Mouse (Mus musculus): ENCODE measurements around the gene Pfdn2. TPM values are rescaled to one million over a fixed set of nuclear protein-coding genes. Genes with fewer than 3 reads are reported as not detected.
A peak's percentile ranks its signal among the peaks of the same experiment; 100 is the strongest.

The Pfdn2 gene
- polyA plus RNA-seq, 1 experiment from 2014 or later, result 58.4 TPM

- H3K9ac ChIP-seq (ENCODE audit: low read length), result peak overlapping the region; percentile 58
- peaks cover 3% of the 10 kb centered on the region; the same call in 1 of the 2 replicates for H3K4me1 ChIP-seq (replicated peaks; ENCODE audit: control insufficient read depth, insufficient read depth, low read length)
- peak; percentile 65 for DNase-seq (ENCODE audit: low spot score)
- ATAC-seq (replicated peaks; ENCODE audit: low FRiP score), result peak; percentile 65; the same call in 1 of the 2 replicates
- peaks cover 3% of the 10 kb centered on the region; the same call in 1 of the 2 replicates for H3K9me3 ChIP-seq (ENCODE audit: control insufficient read depth, low read length)
- no peak overlapping the region for H3K27ac ChIP-seq (ENCODE audit: low read depth, low read length)
- H3K4me2 ChIP-seq (ENCODE audit: low read depth, low read length, severe bottlenecking), result peak overlapping the region; percentile 70
- no peaks in the 10 kb centered on the region for H3K27me3 ChIP-seq (ENCODE audit: control insufficient read depth, insufficient read depth, low read length)
- peak overlapping the region; percentile 43 for H3K4me3 ChIP-seq (ENCODE audit: low read depth, low read length)
- H3K36me3 ChIP-seq (ENCODE audit: control insufficient read depth, insufficient read depth, low read length), result peaks cover 9% of the 10 kb centered on the region
- 5% methylated on average over 26 of the region's 26 CpGs for WGBS
These were observed 14.8 kb downstream of the Pfdn2 start for GRCm38 (mm10) chr1:171360253-171360652.

GRCm38 (mm10) chr1:171360656-171361055 is 15.2 kb downstream of the Pfdn2 start, which contains the start of gene Klhdc9:
Gene Klhdc9, minus strand, starts transcription at chr1:171360798.
- under 1% methylated on average over 21 of the region's 21 CpGs for WGBS
- H3K4me3 ChIP-seq (ENCODE audit: low read depth, low read length), result peak within 1 kb of the TSS; percentile 43
- H3K4me1 ChIP-seq (replicated peaks; ENCODE audit: control insufficient read depth, insufficient read depth, low read length), result peaks cover 3% of the 10 kb centered on the region; the same call in 1 of the 2 replicates
- peaks cover 9% of the 10 kb centered on the region for H3K36me3 ChIP-seq (ENCODE audit: control insufficient read depth, insufficient read depth, low read length)
- ATAC-seq (replicated peaks; ENCODE audit: low FRiP score), result peak; percentile 96
- H3K9ac ChIP-seq (ENCODE audit: low read length), result peak within 1 kb of the TSS; percentile 58
- peak within 1 kb of the TSS; percentile 70 for H3K4me2 ChIP-seq (ENCODE audit: low read depth, low read length, severe bottlenecking)
- peak within 1 kb of the TSS; percentile 42; the same call in 1 of the 2 replicates for H3K27ac ChIP-seq (ENCODE audit: low read depth, low read length)
- H3K9me3 ChIP-seq (ENCODE audit: control insufficient read depth, low read length), result peaks cover 3% of the 10 kb centered on the region; the same call in 1 of the 2 replicates
- peak; percentile 95 for DNase-seq (ENCODE audit: low spot score)
- no peaks in the 10 kb centered on the region for H3K27me3 ChIP-seq (ENCODE audit: control insufficient read depth, insufficient read depth, low read length)

GRCm38 (mm10) chr1:171361106-171362103 is 15.9 kb downstream of the Pfdn2 start:
- peak overlapping the region; percentile 70 for H3K4me2 ChIP-seq (ENCODE audit: low read depth, low read length, severe bottlenecking)
- ATAC-seq (replicated peaks; ENCODE audit: low FRiP score), result peak; percentile 64
- H3K9me3 ChIP-seq (ENCODE audit: control insufficient read depth, low read length), result peaks cover 3% of the 10 kb centered on the region; the same call in 1 of the 2 replicates
- H3K4me3 ChIP-seq (ENCODE audit: low read depth, low read length), result peak overlapping the region; percentile 43
- DNase-seq (ENCODE audit: low spot score), result peak; percentile 74
- 36% methylated on average over 16 of the region's 16 CpGs for WGBS
- no peaks in the 10 kb centered on the region for H3K27me3 ChIP-seq (ENCODE audit: control insufficient read depth, insufficient read depth, low read length)
- H3K27ac ChIP-seq (ENCODE audit: low read depth, low read length), result peak overlapping the region; percentile 42; the same call in 1 of the 2 replicates
- peak overlapping the region; percentile 56 for H3K9ac ChIP-seq (ENCODE audit: low read length)
- peaks cover 3% of the 10 kb centered on the region; the same call in 1 of the 2 replicates for H3K4me1 ChIP-seq (replicated peaks; ENCODE audit: control insufficient read depth, insufficient read depth, low read length)
- H3K36me3 ChIP-seq (ENCODE audit: control insufficient read depth, insufficient read depth, low read length), result peaks cover 9% of the 10 kb centered on the region

- WGBS, result 69% methylated on average over 7 of the region's 7 CpGs
- DNase-seq (ENCODE audit: low spot score), result no peak
These were observed 20.5 kb downstream of the Pfdn2 start for GRCm38 (mm10) chr1:171365934-171366333.

GRCm38 (mm10) chr1:171369845-171370556 is 24.5 kb downstream of the Pfdn2 start, which contains the start of gene Nectin4:
Gene Nectin4, plus strand, starts transcription at chr1:171370099.
- no peak within 1 kb of the TSS for H3K27ac ChIP-seq (ENCODE audit: low read depth, low read length)
- ATAC-seq (replicated peaks; ENCODE audit: low FRiP score) (no peak), DNase-seq (ENCODE audit: low spot score) (no peak)
- H3K9ac ChIP-seq (ENCODE audit: low read length), result no peak within 1 kb of the TSS
- H3K4me1 ChIP-seq (replicated peaks; ENCODE audit: control insufficient read depth, insufficient read depth, low read length), result 0 out of 2 replicates have a peak, but pooled peaks cover 4% of the 10 kb centered on the region
- H3K4me3 ChIP-seq (ENCODE audit: low read depth, low read length), result no peak within 1 kb of the TSS
- no peak within 1 kb of the TSS for H3K4me2 ChIP-seq (ENCODE audit: low read depth, low read length, severe bottlenecking)
- 39% methylated on average over 20 of the region's 20 CpGs for WGBS
- no peaks in the 10 kb centered on the region for H3K9me3 ChIP-seq (ENCODE audit: control insufficient read depth, low read length)
- H3K27me3 ChIP-seq (ENCODE audit: control insufficient read depth, insufficient read depth, low read length), result no peaks in the 10 kb centered on the region; the same call in 1 of the 2 replicates
- H3K36me3 ChIP-seq (ENCODE audit: control insufficient read depth, insufficient read depth, low read length), result no peaks in the 10 kb centered on the region

More at GRCm38 (mm10) chr1:171365934-171366333, 20.5 kb downstream of the Pfdn2 start:
- no peaks in the 10 kb centered on the region for H3K27me3 ChIP-seq (ENCODE audit: control insufficient read depth, insufficient read depth, low read length)
- H3K9me3 ChIP-seq (ENCODE audit: control insufficient read depth, low read length), result no peaks in the 10 kb centered on the region
- H3K4me2 ChIP-seq (ENCODE audit: low read depth, low read length, severe bottlenecking), result no peak overlapping the region
- H3K36me3 ChIP-seq (ENCODE audit: control insufficient read depth, insufficient read depth, low read length), result no peaks in the 10 kb centered on the region
- no peak overlapping the region for H3K4me3 ChIP-seq (ENCODE audit: low read depth, low read length)
- no peak for ATAC-seq (replicated peaks; ENCODE audit: low FRiP score)
- no peak overlapping the region for H3K9ac ChIP-seq (ENCODE audit: low read length)
- H3K4me1 ChIP-seq (replicated peaks; ENCODE audit: control insufficient read depth, insufficient read depth, low read length), result no peaks in the 10 kb centered on the region
- no peak overlapping the region for H3K27ac ChIP-seq (ENCODE audit: low read depth, low read length)

GRCm38 (mm10) chr1:171372880-171373279 is 27.4 kb downstream of the Pfdn2 start:
- H3K36me3 ChIP-seq (ENCODE audit: control insufficient read depth, insufficient read depth, low read length), result no peaks in the 10 kb centered on the region
- WGBS, result 34% methylated on average over 3 of the region's 3 CpGs
- no peaks in the 10 kb centered on the region for H3K9me3 ChIP-seq (ENCODE audit: control insufficient read depth, low read length)
- H3K27ac ChIP-seq (ENCODE audit: low read depth, low read length), result no peak overlapping the region
- H3K4me1 ChIP-seq (replicated peaks; ENCODE audit: control insufficient read depth, insufficient read depth, low read length), result 0 out of 2 replicates have a peak, but pooled peaks cover 4% of the 10 kb centered on the region
- no peaks in the 10 kb centered on the region; the same call in 1 of the 2 replicates for H3K27me3 ChIP-seq (ENCODE audit: control insufficient read depth, insufficient read depth, low read length)
- DNase-seq (ENCODE audit: low spot score) (no peak), ATAC-seq (replicated peaks; ENCODE audit: low FRiP score) (no peak)
- H3K4me2 ChIP-seq (ENCODE audit: low read depth, low read length, severe bottlenecking), result no peak overlapping the region
- H3K4me3 ChIP-seq (ENCODE audit: low read depth, low read length), result no peak overlapping the region
- no peak overlapping the region for H3K9ac ChIP-seq (ENCODE audit: low read length)

- WGBS, result 0% methylated on average over 3 of the region's 4 CpGs
- Histone ChIP-seq H3K9me3 (ENCODE audit: control insufficient read depth, low read length) (no peaks in the 10 kb centered on the region), H3K9ac (ENCODE audit: low read length) (peak overlapping the region; percentile 12; the same call in 1 of the 2 replicates), H3K4me2 (ENCODE audit: low read depth, low read length, severe bottlenecking) (no peak overlapping the region), H3K4me1 (replicated peaks; ENCODE audit: control insufficient read depth, insufficient read depth, low read length) (0 out of 2 replicates have a peak, but pooled peaks cover 4% of the 10 kb centered on the region), H3K27ac (ENCODE audit: low read depth, low read length) (no peak overlapping the region), H3K36me3 (ENCODE audit: control insufficient read depth, insufficient read depth, low read length) (no peaks in the 10 kb centered on the region), H3K4me3 (ENCODE audit: low read depth, low read length) (no peak overlapping the region), H3K27me3 (ENCODE audit: control insufficient read depth, insufficient read depth, low read length) (no peaks in the 10 kb centered on the region; the same call in 1 of the 2 replicates)
- DNase-seq (ENCODE audit: low spot score) (no peak), ATAC-seq (replicated peaks; ENCODE audit: low FRiP score) (0 out of 2 replicates have a peak, but pooled peaks have one; percentile 4)
These were observed 28.5 kb downstream of the Pfdn2 start for GRCm38 (mm10) chr1:171373946-171374345.

GRCm38 (mm10) chr1:171375646-171376097 is 30.2 kb downstream of the Pfdn2 start:
- DNase-seq (ENCODE audit: low spot score), result no peak
- H3K4me1 ChIP-seq (replicated peaks; ENCODE audit: control insufficient read depth, insufficient read depth, low read length), result peaks cover 4% of the 10 kb centered on the region; the same call in 1 of the 2 replicates
- no peak overlapping the region for H3K27ac ChIP-seq (ENCODE audit: low read depth, low read length)
- 48% methylated on average over 9 of the region's 9 CpGs for WGBS
- no peak overlapping the region for H3K9ac ChIP-seq (ENCODE audit: low read length)
- no peaks in the 10 kb centered on the region for H3K9me3 ChIP-seq (ENCODE audit: control insufficient read depth, low read length)
- H3K27me3 ChIP-seq (ENCODE audit: control insufficient read depth, insufficient read depth, low read length), result peaks cover under 1% of the 10 kb centered on the region; the same call in 1 of the 2 replicates
- H3K4me2 ChIP-seq (ENCODE audit: low read depth, low read length, severe bottlenecking), result no peak overlapping the region
- H3K4me3 ChIP-seq (ENCODE audit: low read depth, low read length), result no peak overlapping the region
- H3K36me3 ChIP-seq (ENCODE audit: control insufficient read depth, insufficient read depth, low read length), result no peaks in the 10 kb centered on the region
- ATAC-seq (replicated peaks; ENCODE audit: low FRiP score), result no peak

All from forebrain, embryonic 11.5 days (tissue).